26 mouse cellular contexts compared by ENCODE assay signal in the genomic region with DNA sequence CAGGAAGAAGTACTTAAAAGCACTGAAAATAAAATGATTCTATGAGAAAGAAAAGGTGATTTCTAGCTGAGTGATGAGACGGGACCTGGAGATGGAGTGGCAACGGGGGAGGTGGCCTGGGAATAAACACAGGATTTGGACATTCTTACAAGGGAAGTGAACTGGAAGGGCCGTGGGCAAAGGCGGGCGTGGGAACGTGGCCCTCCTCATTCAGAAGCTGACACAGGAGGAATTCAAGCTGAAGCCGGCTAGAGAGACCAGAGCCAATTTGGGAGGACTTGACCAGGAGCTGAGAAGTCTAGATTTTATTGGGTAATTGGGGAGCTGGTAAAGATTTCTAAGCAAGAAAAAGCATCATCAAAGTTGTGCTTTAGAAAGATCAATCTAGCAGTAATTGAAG. TPM values are rescaled to one million over a fixed set of nuclear protein-coding genes. Genes with fewer than 3 reads are reported as not detected.
A peak's percentile ranks its signal among the peaks of the same experiment; 100 is the strongest.
DNase-seq lines count a peak whose midpoint lies in the region; ATAC-seq and TF ChIP-seq lines count a peak whose summit lies in the region.
"Had no signal": no experiment of that assay in that cellular context is flagged by ENCODE, and none has a peak within 500 bp of the region (broad histone marks: within the 10 kb centered on the region; RNA-seq: fewer than 3 reads in every experiment).

No protein-coding gene starts in this region.

- peak; percentile 56 for ATAC-seq in forebrain, embryonic 11.5 days (replicated peaks; ENCODE audit: low FRiP score)
- no peak for ATAC-seq in forebrain, embryonic 13.5 days
- no peak for ATAC-seq in hindbrain, postnatal 0 days
- ATAC-seq: midbrain, embryonic 16.5 days had no signal

- H3K9ac ChIP-seq in forebrain, embryonic 11.5 days (ENCODE audit: low read length), result no peak overlapping the region
- H3K9ac ChIP-seq in forebrain, embryonic 13.5 days, result no peak overlapping the region
- no peak overlapping the region for H3K9ac ChIP-seq in hindbrain, postnatal 0 days (replicated peaks; ENCODE audit: low read length)
- H3K9ac ChIP-seq: heart, embryonic 13.5 days; kidney, embryonic 15.5 days; liver, embryonic 15.5 days; lung, embryonic 15.5 days had no signal

- H3K4me1 ChIP-seq in forebrain, embryonic 11.5 days (replicated peaks; ENCODE audit: control insufficient read depth, insufficient read depth, low read length), result no peaks in the 10 kb centered on the region; the same call in 1 of the 2 replicates
- peaks cover 3% of the 10 kb centered on the region; the same call in 1 of the 2 replicates for H3K4me1 ChIP-seq in forebrain, embryonic 13.5 days
- no peaks in the 10 kb centered on the region for H3K4me1 ChIP-seq in hindbrain, postnatal 0 days (ENCODE audit: insufficient read depth, low read length)
- H3K4me1 ChIP-seq: heart, embryonic 13.5 days; kidney, embryonic 15.5 days; liver, embryonic 15.5 days; lung, embryonic 15.5 days; megakaryocyte, embryonic 14.5 days had no signal

- H3K9me3 ChIP-seq in forebrain, embryonic 11.5 days (ENCODE audit: control insufficient read depth, low read length), result no peaks in the 10 kb centered on the region
- no peaks in the 10 kb centered on the region for H3K9me3 ChIP-seq in forebrain, embryonic 13.5 days (replicated peaks)
- no peaks in the 10 kb centered on the region for H3K9me3 ChIP-seq in hindbrain, postnatal 0 days (ENCODE audit: low read length)
- H3K9me3 ChIP-seq: heart, embryonic 13.5 days; kidney, embryonic 15.5 days; liver, embryonic 15.5 days; lung, embryonic 15.5 days; megakaryocyte, embryonic 14.5 days had no signal

- no peak for TF ChIP-seq POLR2A in brain, embryonic 14.5 days (IDR thresholded peaks at IDR 0.05; ENCODE audit: borderline replicate concordance, extremely low read depth, insufficient read depth, insufficient read length, poor library complexity, severe bottlenecking)

- H3K4me3 ChIP-seq in forebrain, embryonic 11.5 days (ENCODE audit: low read depth, low read length), result no peak overlapping the region
- no peak overlapping the region for H3K4me3 ChIP-seq in forebrain, embryonic 13.5 days
- no peak overlapping the region for H3K4me3 ChIP-seq in hindbrain, postnatal 0 days (ENCODE audit: low read length)
- H3K4me3 ChIP-seq: heart, adult 2 months; heart, embryonic 13.5 days; kidney, embryonic 15.5 days; liver, embryonic 15.5 days; lung, embryonic 15.5 days; megakaryocyte, embryonic 14.5 days had no signal

- H3K27me3 ChIP-seq in forebrain, embryonic 11.5 days (ENCODE audit: control insufficient read depth, insufficient read depth, low read length), result no peaks in the 10 kb centered on the region; the same call in 1 of the 2 replicates
- no peaks in the 10 kb centered on the region for H3K27me3 ChIP-seq in forebrain, embryonic 13.5 days
- H3K27me3 ChIP-seq in hindbrain, postnatal 0 days (ENCODE audit: insufficient read depth, low read length), result no peaks in the 10 kb centered on the region
- H3K27me3 ChIP-seq: heart, embryonic 13.5 days; kidney, embryonic 15.5 days; liver, embryonic 15.5 days; lung, embryonic 15.5 days; megakaryocyte, embryonic 14.5 days had no signal

- H3K4me2 ChIP-seq in forebrain, embryonic 11.5 days (ENCODE audit: low read depth, low read length, severe bottlenecking), result no peak overlapping the region
- no peak overlapping the region for H3K4me2 ChIP-seq in forebrain, embryonic 13.5 days
- no peak overlapping the region for H3K4me2 ChIP-seq in hindbrain, postnatal 0 days (ENCODE audit: low read depth, low read length)
- H3K4me2 ChIP-seq: heart, embryonic 13.5 days; kidney, embryonic 15.5 days; liver, embryonic 15.5 days; lung, embryonic 15.5 days had no signal

- no peaks in the 10 kb centered on the region for H3K36me3 ChIP-seq in forebrain, embryonic 11.5 days (ENCODE audit: control insufficient read depth, insufficient read depth, low read length)
- no peaks in the 10 kb centered on the region for H3K36me3 ChIP-seq in forebrain, embryonic 13.5 days (ENCODE audit: poor library complexity, severe bottlenecking)
- H3K36me3 ChIP-seq in hindbrain, postnatal 0 days (ENCODE audit: insufficient read depth, low read length), result no peaks in the 10 kb centered on the region
- H3K36me3 ChIP-seq: heart, embryonic 13.5 days; kidney, embryonic 15.5 days; liver, embryonic 15.5 days; lung, embryonic 15.5 days had no signal

- H3K27ac ChIP-seq in forebrain, embryonic 11.5 days (ENCODE audit: low read depth, low read length), result no peak overlapping the region
- H3K27ac ChIP-seq in forebrain, embryonic 13.5 days, result no peak overlapping the region
- no peak overlapping the region for H3K27ac ChIP-seq in hindbrain, postnatal 0 days
- H3K27ac ChIP-seq: heart, adult 2 months; heart, embryonic 13.5 days; kidney, embryonic 15.5 days; liver, embryonic 15.5 days; lung, embryonic 15.5 days had no signal

- TF ChIP-seq CTCF in brain, embryonic 14.5 days (IDR thresholded peaks at IDR 0.05; ENCODE audit: borderline replicate concordance, extremely low read depth, insufficient read depth, insufficient read length), result no peak
- TF ChIP-seq CTCF in hindbrain, postnatal 0 days (IDR thresholded peaks at IDR 0.05; ENCODE audit: low read depth), result no peak

- 23% methylated on average over 7 of the region's 7 CpGs for WGBS in forebrain, embryonic 11.5 days
- 24% methylated on average over 7 of the region's 7 CpGs for WGBS in forebrain, embryonic 13.5 days
- WGBS in hindbrain, postnatal 0 days, result 45% methylated on average over 7 of the region's 7 CpGs

- peak; percentile 54 for DNase-seq in forebrain, embryonic 11.5 days (ENCODE audit: low spot score)
- peak; percentile 5 for DNase-seq in layer of hippocampus, adult 9-11 months
- no peak for DNase-seq in layer of hippocampus, adult 9-10 months (ENCODE audit: low spot score)
- DNase-seq in brain, embryonic 14.5 days (ENCODE audit: low read depth), result peak; percentile 58
- DNase-seq in hindbrain, postnatal 0 days (ENCODE audit: low spot score), result peak; percentile 40
- no peak for DNase-seq in heart, adult 11 months
- DNase-seq: adrenal gland, adult 2 months; cerebellum, adult 11-12 months; cerebellum, postnatal 14 days; gastrocnemius, postnatal 25 days; heart, adult 2 months; kidney, adult 11 months; kidney, postnatal 36 days; left cerebral cortex, postnatal 4 days; liver; lung, postnatal 36 days; right cerebral cortex, postnatal 14 days; thymus, postnatal 14 days had no signal

RNA-seq across cellular contexts. Expression of a gene that starts 33.4 kb away (rescaled TPM):
- polyA plus RNA-seq in forebrain, embryonic 11.5 days (2014; fragmentation: Nextera tagmentation; extraction: Ambion mirVana), result 9.4 and 13.4 TPM in 2 replicates
- polyA plus RNA-seq in forebrain, embryonic 13.5 days (2015; fragmentation: Nextera tagmentation; extraction: Ambion mirVana), result 8.8 and 9.0 TPM in 2 replicates
- 6.3 and 6.8 TPM in 2 replicates for polyA plus RNA-seq in brain, embryonic 14.5 days (2012; rRNA removed)
- total RNA-seq in hindbrain, postnatal 0 days (2014; rRNA removed), result 3.3 and 4.5 TPM in 2 replicates
- polyA plus RNA-seq in hindbrain, postnatal 0 days (2015; fragmentation: Nextera tagmentation; extraction: Ambion mirVana), result 4.6 and 6.2 TPM in 2 replicates
- total RNA-seq: gastrocnemius, postnatal 25 days; heart, adult 2 months; heart, postnatal 25 days had no signal

Comparison
In these comparisons a context has a peak if more than half of its experiments do, and no peak if none do; other contexts are left out.
1. DNase-seq: peak in forebrain, embryonic 11.5 days (single experiment), layer of hippocampus, adult 9-11 months (single experiment), brain, embryonic 14.5 days (single experiment) and hindbrain, postnatal 0 days (single experiment); none in layer of hippocampus, adult 9-10 months (single experiment) and heart, adult 11 months (single experiment).